Mouse (Mus musculus) MEL (cell line): ENCODE results near the gene Pdpn. TPM values are rescaled to one million over a fixed set of nuclear protein-coding genes. Genes with fewer than 3 reads are reported as not detected.

Experiments used
- DNase-seq: peaks from one replicate; pipeline ENCODE4 v3.0.0; 2011; ENCODE audit warnings: low read depth, low spot score
- H3K27ac ChIP-seq: 2 replicates; pipeline ENCODE4 v1.5.1; 2012; ENCODE audit warnings: low read depth, mild to moderate bottlenecking, control low read depth, low read length, moderate library complexity; ENCODE audit not compliant: control insufficient read depth
- H3K27me3 ChIP-seq, 2 experiments: fragments of 150-350 bp in 1 of 2; sonication (generic) in 1 of 2; 2 replicates each; pipeline ENCODE4 v1.6.1; 2012; ENCODE audit warnings: low read length in 2 of 2, mild to moderate bottlenecking in 2 of 2, improper control_type of control experiment in 1 of 2, moderate library complexity in 1 of 2; ENCODE audit not compliant: insufficient read depth in 2 of 2, control insufficient read depth in 1 of 2
- H3K36me3 ChIP-seq, 2 experiments: 2 replicates each; pipeline ENCODE4 v1.6.1; 2012 to 2014; ENCODE audit warnings: low read length in 2 of 2, improper control_type of control experiment in 1 of 2, inconsistent platforms in 1 of 2, mild to moderate bottlenecking in 1 of 2; ENCODE audit not compliant: insufficient read depth in 2 of 2, control insufficient read depth in 1 of 2
- H3K4me1 ChIP-seq, 2 experiments: fragments of 150-350 bp in 1 of 2; sonication (generic) in 1 of 2; 2 replicates each; pipeline ENCODE4 v1.6.1; 2012; ENCODE audit warnings: low read length in 2 of 2, improper control_type of control experiment in 1 of 2, mild to moderate bottlenecking in 1 of 2; ENCODE audit not compliant: insufficient read depth in 2 of 2, control insufficient read depth in 1 of 2
- H3K4me3 ChIP-seq, 2 experiments: fragments of 150-350 bp in 1 of 2; sonication (generic) in 1 of 2; 2 replicates each; pipeline ENCODE4 v1.5.1; 2012; ENCODE audit warnings: low read depth in 2 of 2, low read length in 2 of 2, mild to moderate bottlenecking in 2 of 2, moderate library complexity in 2 of 2, control low read depth in 1 of 2, improper control_type of control experiment in 1 of 2; ENCODE audit not compliant: control insufficient read depth in 1 of 2, insufficient read depth in 1 of 2
- H3K79me2 ChIP-seq: 2 replicates; pipeline ENCODE4 v1.6.1; 2012; ENCODE audit warnings: mild to moderate bottlenecking, low read length, moderate library complexity; ENCODE audit not compliant: control insufficient read depth, poor library complexity, insufficient read depth
- H3K9ac ChIP-seq: 2 replicates; pipeline ENCODE4 v1.6.1; 2012; ENCODE audit warnings: low read depth, mild to moderate bottlenecking, control low read depth, low read length, moderate library complexity; ENCODE audit not compliant: control insufficient read depth, poor library complexity, severe bottlenecking
- H3K9me3 ChIP-seq: fragments of 150-350 bp; sonication (generic); replicated peaks from 2 replicates; pipeline ENCODE4 v1.6.1; 2012; ENCODE audit warnings: mild to moderate bottlenecking, low read length, improper control_type of control experiment, moderate library complexity; ENCODE audit not compliant: insufficient read depth
- CHD1 ChIP-seq: IDR thresholded peaks from 2 replicates; pipeline ENCODE4 v1.6.1; 2012; ENCODE audit warnings: low read depth, mild to moderate bottlenecking, inconsistent platforms, low read length, improper control_type of control experiment
- CTCF ChIP-seq, 3 experiments: IDR thresholded peaks in 2 of 3; conservative IDR thresholded peaks in 1 of 3; 2 replicates each; pipeline ENCODE4 v1.5.1; 2011 to 2012; ENCODE audit warnings: low read length in 3 of 3, low read depth in 2 of 3, mild to moderate bottlenecking in 2 of 3, improper control_type of control experiment in 1 of 3, inconsistent platforms in 1 of 3, mixed read lengths in 1 of 3, moderate library complexity in 1 of 3; ENCODE audit not compliant: control insufficient read depth in 1 of 3, insufficient read depth in 1 of 3, poor library complexity in 1 of 3, severe bottlenecking in 1 of 3
- E2F4 ChIP-seq: IDR thresholded peaks from 2 replicates; pipeline ENCODE4 v1.6.1; 2011; ENCODE audit warnings: low read depth, low read length, improper control_type of control experiment, borderline replicate concordance
- ELF1 ChIP-seq: IDR thresholded peaks from 2 replicates; pipeline ENCODE4 v1.6.1; 2014; ENCODE audit warnings: low read depth, mild to moderate bottlenecking, inconsistent platforms, low read length, improper control_type of control experiment, moderate library complexity
- EP300 ChIP-seq, 2 experiments: IDR thresholded peaks; 2 replicates each; pipeline ENCODE4 v1.6.1; 2011; ENCODE audit warnings: improper control_type of control experiment in 2 of 2, low read length in 2 of 2, low read depth in 1 of 2, mild to moderate bottlenecking in 1 of 2
- ETS1 ChIP-seq: IDR thresholded peaks from 2 replicates; pipeline ENCODE4 v1.6.1; 2012; ENCODE audit warnings: low read depth, mild to moderate bottlenecking, inconsistent platforms, low read length, improper control_type of control experiment, moderate library complexity
- GABPA ChIP-seq: IDR thresholded peaks from 2 replicates; pipeline ENCODE4 v1.6.1; 2012; ENCODE audit warnings: low read depth, mild to moderate bottlenecking, inconsistent platforms, low read length, improper control_type of control experiment, moderate library complexity
- HCFC1 ChIP-seq: IDR thresholded peaks from 2 replicates; pipeline ENCODE4 v1.6.1; 2012; ENCODE audit warnings: low read depth, mild to moderate bottlenecking, inconsistent platforms, low read length, improper control_type of control experiment, moderate library complexity
- JUND ChIP-seq: IDR thresholded peaks from 2 replicates; pipeline ENCODE4 v1.6.1; 2011; ENCODE audit warnings: low read depth, mild to moderate bottlenecking, improper control_type of control experiment, low read length
- MAFK ChIP-seq: IDR thresholded peaks from 2 replicates; pipeline ENCODE4 v1.6.1; 2011; ENCODE audit warnings: low read depth, mild to moderate bottlenecking, low read length, improper control_type of control experiment, borderline replicate concordance
- MEF2A ChIP-seq: IDR thresholded peaks from 2 replicates; pipeline ENCODE4 v1.6.1; 2014; ENCODE audit warnings: low read depth, mild to moderate bottlenecking, inconsistent platforms, low read length, improper control_type of control experiment; ENCODE audit not compliant: poor library complexity, insufficient replicate concordance, severe bottlenecking; ENCODE audit errors: extremely low read depth
- MXI1 ChIP-seq: IDR thresholded peaks from 2 replicates; pipeline ENCODE4 v1.6.1; 2011; ENCODE audit warnings: mild to moderate bottlenecking, low read depth, low read length, improper control_type of control experiment
- MYB ChIP-seq: IDR thresholded peaks from 2 replicates; pipeline ENCODE4 v1.6.1; 2011; ENCODE audit warnings: mild to moderate bottlenecking, low read depth, low read length, improper control_type of control experiment
- MYC ChIP-seq: IDR thresholded peaks from 2 replicates; pipeline ENCODE4 v1.6.1; 2011; ENCODE audit warnings: low read depth, mild to moderate bottlenecking, low read length, improper control_type of control experiment, moderate library complexity
- POLR2A ChIP-seq, 2 experiments: IDR thresholded peaks; 2 replicates each; pipeline ENCODE4 v1.6.1; 2011 to 2012; ENCODE audit warnings: low read length in 2 of 2, mild to moderate bottlenecking in 2 of 2, control low read depth in 1 of 2, improper control_type of control experiment in 1 of 2, low read depth in 1 of 2, moderate library complexity in 1 of 2; ENCODE audit not compliant: control insufficient read depth in 1 of 2, insufficient read depth in 1 of 2, poor library complexity in 1 of 2
- RAD21 ChIP-seq: IDR thresholded peaks from 2 replicates; pipeline ENCODE4 v1.6.1; 2011; ENCODE audit warnings: mild to moderate bottlenecking, low read depth, low read length, improper control_type of control experiment
- SMC3 ChIP-seq: IDR thresholded peaks from 2 replicates; pipeline ENCODE4 v1.6.1; 2011; ENCODE audit warnings: low read depth, low read length, improper control_type of control experiment
- TAL1 ChIP-seq: IDR thresholded peaks from 2 replicates; pipeline ENCODE4 v1.6.1; 2012; ENCODE audit warnings: mild to moderate bottlenecking, inconsistent platforms, low read length, moderate library complexity, mixed read lengths
- TCF12 ChIP-seq: IDR thresholded peaks from 2 replicates; pipeline ENCODE4 v1.6.1; 2014; ENCODE audit warnings: low read depth, mild to moderate bottlenecking, inconsistent platforms, low read length, improper control_type of control experiment, moderate library complexity
- USF2 ChIP-seq, 2 experiments: IDR thresholded peaks; 2 replicates each; pipeline ENCODE4 v1.6.1; 2011 to 2012; ENCODE audit warnings: improper control_type of control experiment in 2 of 2, low read length in 2 of 2, borderline replicate concordance in 1 of 2, inconsistent platforms in 1 of 2, low read depth in 1 of 2, mild to moderate bottlenecking in 1 of 2; ENCODE audit not compliant: insufficient read depth in 1 of 2
- ZKSCAN1 ChIP-seq: IDR thresholded peaks from 2 replicates; pipeline ENCODE4 v1.6.1; 2012; ENCODE audit warnings: low read depth, mild to moderate bottlenecking, inconsistent platforms, low read length, improper control_type of control experiment, moderate library complexity
- ZMIZ1 ChIP-seq: IDR thresholded peaks from 2 replicates; pipeline ENCODE4 v1.6.1; 2012; ENCODE audit warnings: low read depth, mild to moderate bottlenecking, inconsistent platforms, low read length, improper control_type of control experiment, moderate library complexity
- polyA plus RNA-seq, 2 experiments: library from polyadenylated mRNA; stranded (reverse) in 1 of 2; unstranded in 1 of 2; fragments of >175 nt in 1 of 2; fragments of >200 nt in 1 of 2; gene quantifications; 2 replicates each; pipeline versions ENCODE4 v1.2.1 to v1.2.4; 2012; ENCODE audit warnings: low replicate concordance in 2 of 2, low read depth in 1 of 2; ENCODE audit not compliant: insufficient read length in 2 of 2, insufficient read depth in 1 of 2, missing spikeins in 1 of 2
- total RNA-seq: library from RNA; depleted of rRNA; stranded (reverse); fragments of 300-350 nt; gene quantifications from 2 replicates; pipeline ENCODE4 v1.2.3, GENCODE M21; 2012

The Pdpn gene
- total and polyA plus RNA-seq, 3 experiments = not detected

GRCm38 (mm10) chr4:143330566-143330965, 31.2 kb upstream of the Pdpn start:
- no peaks in the 10 kb centered on the region for H3K9me3 ChIP-seq
- TF ChIP-seq USF2 (IDR thresholded peaks at IDR 0.05; ENCODE audit: borderline replicate concordance in 1 of 2, insufficient read depth in 1 of 2, low read depth in 1 of 2, low read length in 2 of 2) = no peak
- no peak for TF ChIP-seq MEF2A
- TF ChIP-seq ETS1 = no peak
- no peak for TF ChIP-seq JUND
- no peak for TF ChIP-seq ELF1
- TF ChIP-seq TAL1 = no peak
- no peak for TF ChIP-seq MXI1
- TF ChIP-seq MYB = no peak
- no peak for TF ChIP-seq HCFC1
- TF ChIP-seq ZMIZ1 = no peak
- no peak for TF ChIP-seq MYC
- no peak for TF ChIP-seq POLR2A (IDR thresholded peaks at IDR 0.05; ENCODE audit: control insufficient read depth in 1 of 2, insufficient read depth in 1 of 2, low read depth in 1 of 2, low read length in 2 of 2, poor library complexity in 1 of 2)
- no peaks in the 10 kb centered on the region for H3K36me3 ChIP-seq
- H3K27ac ChIP-seq = no peak overlapping the region
- no peaks in the 10 kb centered on the region for H3K27me3 ChIP-seq
- H3K9ac ChIP-seq = no peak overlapping the region
- H3K4me1 ChIP-seq = no peaks in the 10 kb centered on the region
- H3K79me2 ChIP-seq = no peaks in the 10 kb centered on the region
- DNase-seq = no peak
- H3K4me3 ChIP-seq = no peak overlapping the region

- H3K9ac ChIP-seq = no peak overlapping the region
- no peaks in the 10 kb centered on the region for H3K36me3 ChIP-seq
- no peaks in the 10 kb centered on the region for H3K27me3 ChIP-seq
- no peak for TF ChIP-seq CHD1
- TF ChIP-seq CTCF (IDR thresholded peaks at IDR 0.05 in 2 of 3, conservative IDR thresholded peaks at IDR 0.05 in 1 of 3; ENCODE audit: control insufficient read depth in 1 of 3, insufficient read depth in 1 of 3, low read depth in 2 of 3, low read length in 3 of 3, poor library complexity in 1 of 3, severe bottlenecking in 1 of 3) = peak in 2 of 3 experiments; percentile 50 to 72; a peak in 5 of 6 replicates
- no peak for TF ChIP-seq EP300 (IDR thresholded peaks at IDR 0.05; ENCODE audit: low read depth in 1 of 2, low read length in 2 of 2)
- TF ChIP-seq MXI1 = no peak
- TF ChIP-seq E2F4 = no peak
- TF ChIP-seq ZKSCAN1 = no peak
- no peak for TF ChIP-seq ELF1
- TF ChIP-seq TCF12 = no peak
- no peak for TF ChIP-seq GABPA
- TF ChIP-seq MAFK = no peak
- peak; percentile 49 for TF ChIP-seq RAD21
- peak; percentile 51 for TF ChIP-seq SMC3
- no peak for TF ChIP-seq ZMIZ1
- TF ChIP-seq, all 39 proteins: peak for 3
- Histone ChIP-seq H3K27ac (no peak overlapping the region), H3K9me3 (no peaks in the 10 kb centered on the region), H3K79me2 (no peaks in the 10 kb centered on the region), H3K4me3 (no peak overlapping the region), H3K4me1 (no peaks in the 10 kb centered on the region)
- DNase-seq = peak; percentile 6
These were observed 26.2 kb upstream of the Pdpn start for GRCm38 (mm10) chr4:143325625-143325941.
